Mouse (Mus musculus) layer of hippocampus, adult 6 months (tissue): ENCODE data around the gene Poc5. TPM values are rescaled to one million over a fixed set of nuclear protein-coding genes. Genes with fewer than 3 reads are reported as not detected.

ENCODE experiments used
- long read RNA-seq, 2 experiments: library from polyadenylated mRNA; unstranded; transcript quantifications; one replicate each; pipeline ENCODE4 v2.0.0; 2019 to 2020
- microRNA-seq: library from miRNA; unstranded; fragments of <30 nt; microRNA quantifications from one replicate; pipeline ENCODE4 v1.2.0, GENCODE M21; 2020
- polyA plus RNA-seq: library from polyadenylated mRNA; unstranded; fragments of <200 nt; fragmentation: Nextera tagmentation; gene quantifications from 2 replicates; pipeline ENCODE4 v1.2.3, GENCODE M21; 2021

The Poc5 gene
- polyA plus RNA-seq, result 14.7 and 16.3 TPM in 2 replicates
- long read RNA-seq, experiment 1, full-length matches to known transcripts, result 40 of 57 reads
- long read RNA-seq, experiment 1, partial matches to known transcripts, result 12 of 57 reads
- long read RNA-seq, experiment 1, other reads (novel, unspliced or antisense), result 5 of 57 reads
- long read RNA-seq, experiment 2, full-length matches to known transcripts, result 243 of 262 reads
- long read RNA-seq, experiment 2, partial matches to known transcripts, result 7 of 262 reads
- long read RNA-seq, experiment 2, other reads (novel, unspliced or antisense), result 12 of 262 reads

DNA sequence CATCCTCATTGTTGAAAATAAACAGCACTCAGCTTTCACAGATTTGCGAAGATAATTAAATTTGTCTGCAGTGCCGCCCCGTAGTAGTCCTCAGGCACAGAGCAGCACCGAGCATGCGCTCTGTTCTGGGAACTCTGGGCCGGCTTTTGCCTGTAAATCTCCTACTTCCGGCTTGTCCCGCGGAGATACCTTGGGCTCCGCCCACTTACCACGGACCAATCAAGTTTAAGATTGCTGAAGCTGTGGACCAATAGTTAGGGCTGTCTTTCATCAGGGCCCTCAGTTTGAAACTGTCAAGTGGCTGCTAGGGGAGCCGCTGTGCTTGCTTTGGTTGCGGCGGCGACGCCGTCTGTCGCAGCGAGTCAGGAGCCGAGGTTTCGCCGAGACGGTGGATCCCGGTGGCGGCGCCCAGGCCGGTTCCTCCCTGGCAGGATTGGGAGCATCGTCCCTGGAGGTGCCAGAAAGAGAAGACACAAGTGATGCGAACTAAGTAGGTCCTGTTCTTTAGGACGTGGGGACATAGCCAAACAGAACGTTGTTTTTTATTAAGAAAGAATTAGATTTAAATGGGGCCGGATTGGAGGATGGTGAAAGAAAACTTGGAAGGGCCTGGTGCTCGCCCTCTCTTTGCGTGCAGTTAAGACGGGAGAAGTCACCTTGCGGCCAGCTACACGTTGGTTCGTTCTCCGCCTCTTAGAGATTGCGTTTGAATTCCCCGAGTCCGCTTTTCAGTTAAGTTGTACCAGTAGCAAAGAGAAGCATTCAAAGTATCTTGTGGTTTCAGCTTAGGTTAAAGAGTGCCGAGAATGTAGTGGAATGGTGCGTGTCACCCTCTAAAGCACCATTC lies at the start of gene Poc5:
Gene Poc5, plus strand, starts transcription at position 253 of the 847 bp plus-strand sequence.

Small RNAs within 50 kb of the gene (microRNA-seq; reads per million reads assigned to microRNA genes)
- gene Gm25213, result not detected

Other genes with a start within 250 kb of the Poc5 start
- gene Ankdd1b, start 82.9 kb downstream of the Poc5 start, polyA plus RNA-seq, result 0.13 and 0.28 TPM in 2 replicates
- gene Gm17622, start 102.4 kb downstream of the Poc5 start, polyA plus RNA-seq, result not detected in 2 replicates
- 3.6 and 4.1 TPM in 2 replicates for gene Polk, start 154.3 kb downstream of the Poc5 start, polyA plus RNA-seq
- 11.2 and 12.1 TPM in 2 replicates for gene Col4a3bp, start 154.3 kb downstream of the Poc5 start, polyA plus RNA-seq